Comparison of ENCODE assay signal across 1 mouse cellular context in genomic region chr9:66119498-66119897, GRCm38 (mm10).
TF ChIP-seq lines count a peak whose summit lies in the region.

No protein-coding gene starts in this region.

TF ChIP-seq in MEL, 35 proteins besides CTCF, POLR2A, EP300 and RAD21:
- TF ChIP-seq USF2 (IDR thresholded peaks at IDR 0.05; ENCODE audit: borderline replicate concordance in 1 of 2, insufficient read depth in 1 of 2, low read depth in 1 of 2, low read length in 2 of 2) = no peak
- TF ChIP-seq ZKSCAN1 (IDR thresholded peaks at IDR 0.05; ENCODE audit: low read depth, low read length) = no peak
- no peak for TF ChIP-seq POLR2AphosphoS2 (IDR thresholded peaks at IDR 0.05; ENCODE audit: low read length)
- TF ChIP-seq SIN3A (IDR thresholded peaks at IDR 0.05; ENCODE audit: low read length) = no peak
- TF ChIP-seq GABPA (IDR thresholded peaks at IDR 0.05; ENCODE audit: low read depth, low read length) = no peak
- no peak for TF ChIP-seq MAX (IDR thresholded peaks at IDR 0.05; ENCODE audit: low read length)
- TF ChIP-seq ELF1 (IDR thresholded peaks at IDR 0.05; ENCODE audit: low read depth, low read length) = no peak
- no peak for TF ChIP-seq TCF12 (IDR thresholded peaks at IDR 0.05; ENCODE audit: low read depth, low read length)
- TF ChIP-seq JUND (IDR thresholded peaks at IDR 0.05; ENCODE audit: low read depth, low read length) = no peak
- no peak for TF ChIP-seq HCFC1 (IDR thresholded peaks at IDR 0.05; ENCODE audit: low read depth, low read length)
- no peak for TF ChIP-seq TBP (IDR thresholded peaks at IDR 0.05; ENCODE audit: low read depth, low read length)
- no peak for TF ChIP-seq MXI1 (IDR thresholded peaks at IDR 0.05; ENCODE audit: low read depth, low read length)
- no peak for TF ChIP-seq ETS1 (IDR thresholded peaks at IDR 0.05; ENCODE audit: low read depth, low read length)
- TF ChIP-seq KAT2A (conservative IDR thresholded peaks at IDR 0.05; ENCODE audit: low read depth, low read length) = no peak
- no peak for TF ChIP-seq USF1 (IDR thresholded peaks at IDR 0.05; ENCODE audit: low read depth, low read length)
- TF ChIP-seq RCOR1 (IDR thresholded peaks at IDR 0.05; ENCODE audit: low read depth, low read length) = no peak
TF ChIP-seq in MEL: peak in this region for 0.
